9 mouse cellular contexts compared by ENCODE assay signal in the genomic region with DNA sequence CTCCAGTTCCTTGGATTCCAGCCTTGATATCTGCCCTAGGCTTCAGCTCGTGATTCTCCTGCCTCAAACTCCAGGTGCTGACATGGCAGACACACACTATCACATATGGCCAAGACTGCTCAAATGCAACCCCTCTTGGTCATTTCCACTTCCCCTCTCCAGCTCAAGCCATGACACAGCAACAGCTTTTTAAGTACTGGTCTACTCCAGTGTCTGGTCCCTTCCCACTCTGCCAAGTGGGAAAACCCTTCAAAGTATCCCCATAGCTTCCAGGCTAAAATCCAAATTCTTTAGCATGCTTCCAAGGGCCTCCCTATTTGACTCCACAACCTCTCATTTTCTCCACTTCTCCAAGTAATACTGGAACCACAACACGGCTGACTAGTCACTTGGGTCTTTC. TPM values are rescaled to one million over a fixed set of nuclear protein-coding genes. Genes with fewer than 3 reads are reported as not detected.
DNase-seq lines count a peak whose midpoint lies in the region; ATAC-seq and TF ChIP-seq lines count a peak whose summit lies in the region.
"Had no signal": no experiment of that assay in that cellular context is flagged by ENCODE, and none has a peak within 500 bp of the region (broad histone marks: within the 10 kb centered on the region; RNA-seq: fewer than 3 reads in every experiment).

No protein-coding gene starts in this region.

- in situ Hi-C loops in CH12.LX (cut with MboI; ENCODE audit: low pct_ligation_motif_present, low pct_unique_long_range_greater_than_20kb, low sequenced_read_pairs) = no loop called here

- no peak overlapping the region for H3K27ac ChIP-seq in CH12.LX (ENCODE audit: insufficient read depth, low read depth)
- H3K27ac ChIP-seq in heart, postnatal 0 days (ENCODE audit: low read depth) = peak overlapping the region; percentile 99
- peak overlapping the region; percentile 100 for H3K27ac ChIP-seq in macrophage

- H3K79me2 ChIP-seq in CH12.LX (replicated peaks; ENCODE audit: control insufficient read depth, extremely low read depth, insufficient read depth, poor library complexity, severe bottlenecking) (peaks cover 55% of the 10 kb centered on the region), macrophage (ENCODE audit: inconsistent target) (peaks cover 66% of the 10 kb centered on the region)

- H3K4me3 ChIP-seq in CH12.LX (replicated peaks in 1 of 3; ENCODE audit: low read depth in 2 of 3, low read length in 2 of 3, poor library complexity in 1 of 3) = peak overlapping the region; percentile 70 to 95 (median 88)
- H3K4me3 ChIP-seq in heart, postnatal 0 days (ENCODE audit: low read depth, low read length) = peak overlapping the region; percentile 96
- peak overlapping the region; percentile 100 for H3K4me3 ChIP-seq in macrophage (ENCODE audit: inconsistent target)

- dilution Hi-C loops in CH12.LX (cut with MboI; ENCODE audit: extremely low pct_ligation_motif_present, extremely low pct_unique_long_range_greater_than_20kb, low sequenced_read_pairs) = no loop called here

- H3K36me3 ChIP-seq in CH12.LX (replicated peaks in 1 of 2; ENCODE audit: control insufficient read depth in 1 of 2, insufficient read depth in 1 of 2, low read length in 1 of 2) (peaks cover 0 to 7% of the 10 kb centered on the region in 2 experiments), macrophage (ENCODE audit: inconsistent target) (no peaks in the 10 kb centered on the region)
- no peaks in the 10 kb centered on the region for H3K36me3 ChIP-seq in heart, postnatal 0 days (replicated peaks; ENCODE audit: control insufficient read depth, insufficient read depth, low read length)

- TF ChIP-seq RAD21 in CH12.LX (IDR thresholded peaks at IDR 0.05; ENCODE audit: low read depth, low read length) = no peak

- H3K9me3 ChIP-seq in CH12.LX (replicated peaks; ENCODE audit: low read length) = no peaks in the 10 kb centered on the region
- no peaks in the 10 kb centered on the region for H3K9me3 ChIP-seq in heart, postnatal 0 days (replicated peaks; ENCODE audit: control insufficient read depth, low read length)

- H3K4me2 ChIP-seq in CH12.LX (ENCODE audit: insufficient read depth, low read depth, poor library complexity, severe bottlenecking) = peak overlapping the region; percentile 83
- H3K4me2 ChIP-seq in heart, postnatal 0 days (ENCODE audit: low read depth, low read length) = peak overlapping the region; percentile 83

- no peak for TF ChIP-seq POLR2A in CH12.LX (IDR thresholded peaks at IDR 0.05; ENCODE audit: low read depth, low read length)

- H3K4me1 ChIP-seq in CH12.LX (ENCODE audit: control insufficient read depth in 1 of 2, insufficient read depth in 2 of 2) = peaks cover 0 to 51% of the 10 kb centered on the region in 2 experiments; a peak in 2 of 4 replicates
- peaks cover 37% of the 10 kb centered on the region for H3K4me1 ChIP-seq in heart, postnatal 0 days (ENCODE audit: control insufficient read depth, insufficient read depth)

- WGBS in heart, postnatal 0 days = 23% methylated on average over 2 of the region's 2 CpGs
- 0% methylated on average over 2 of the region's 2 CpGs for WGBS in macrophage (ENCODE audit: missing documents)

- TF ChIP-seq CTCF in CH12.LX (conservative IDR thresholded peaks at IDR 0.05 in 1 of 2, IDR thresholded peaks at IDR 0.05 in 1 of 2; ENCODE audit: low read depth in 2 of 2, low read length in 2 of 2) = no peak
- no peak for TF ChIP-seq CTCF in heart, postnatal 0 days (IDR thresholded peaks at IDR 0.05; ENCODE audit: low read depth)

- H3K27me3 ChIP-seq in CH12.LX (replicated peaks) = no peaks in the 10 kb centered on the region
- no peaks in the 10 kb centered on the region for H3K27me3 ChIP-seq in heart, postnatal 0 days (ENCODE audit: control insufficient read depth, insufficient read depth, low read length)

- H3K9ac ChIP-seq in CH12.LX (ENCODE audit: insufficient read depth, low read depth) = peak overlapping the region; percentile 83
- H3K9ac ChIP-seq in heart, postnatal 0 days (replicated peaks; ENCODE audit: low read depth, low read length) = no peak overlapping the region; the same call in 1 of the 2 replicates

- DNase-seq in heart, adult 11 months = peak; percentile 92
- no peak for DNase-seq in heart, postnatal 36 days
- DNase-seq in CH12.LX (ENCODE audit: extremely low read depth) = no peak
- no peak for DNase-seq in heart, postnatal 0 days (ENCODE audit: low spot score)
- DNase-seq in left cerebral cortex, adult 9 months (ENCODE audit: low spot score in 2 of 2) = no peak
- DNase-seq in right cerebral cortex, postnatal 4 days = no peak
- DNase-seq in adrenal gland, postnatal 36 days = no peak
- DNase-seq: cerebellum, adult 9-11 months had no signal

- no peak for ATAC-seq in heart, postnatal 0 days (ENCODE audit: insufficient read depth, low read depth)

- TF ChIP-seq EP300 in CH12.LX (IDR thresholded peaks at IDR 0.05; ENCODE audit: low read length) = no peak
- TF ChIP-seq EP300 in heart, postnatal 0 days (IDR thresholded peaks at IDR 0.05; ENCODE audit: low read depth) = no peak

- intact Hi-C loops in heart, postnatal 36 days (cut with DNase I) = no loop called here

TF ChIP-seq in CH12.LX, 34 proteins besides CTCF, POLR2A, EP300 and RAD21:
- TF ChIP-seq ETS1 (conservative IDR thresholded peaks at IDR 0.05; ENCODE audit: low read depth, low read length) (no peak), RCOR1 (conservative IDR thresholded peaks at IDR 0.05; ENCODE audit: low read depth, low read length) (no peak), SIN3A (IDR thresholded peaks at IDR 0.05; ENCODE audit: low read length) (no peak)
TF ChIP-seq in CH12.LX: peak in this region for 0.

RNA-seq across cellular contexts. Expression of a gene that starts 1.8 kb away (rescaled TPM):
- total RNA-seq in heart, postnatal 36 days (2021) = 10 to 100 TPM; 50.6 to 56.1 TPM
- total RNA-seq in CH12.LX (2012; rRNA removed) = 118 and 128 TPM in 2 replicates
- total RNA-seq in CH12.LX (2014; rRNA removed) = 159 TPM in 2 replicates
- 163 and 195 TPM in 2 replicates for polyA plus RNA-seq in CH12.LX (2012; ENCODE audit: insufficient read length, low read depth)
- 59.6 and 73.0 TPM in 2 replicates for total RNA-seq in heart, postnatal 0 days (2014; rRNA removed; ENCODE audit: low replicate concordance)
- polyA plus RNA-seq in heart, postnatal 0 days (2015; fragmentation: Nextera tagmentation; extraction: Ambion mirVana) = 20.6 and 22.4 TPM in 2 replicates
- total RNA-seq in macrophage (2018; cell fraction: chromatin; rRNA removed) = 100 to 1,000 TPM; 120 to 324 (median 283) TPM
- total RNA-seq in macrophage (2018; cell fraction: cytosol; rRNA removed) = 100 to 1,000 TPM; 401 to 516 (median 457) TPM
- 100 to 1,000 TPM; 151 to 403 (median 238) TPM for total RNA-seq in macrophage (2018; cell fraction: nucleus; rRNA removed)
- polyA plus RNA-seq in macrophage (2018) = 402 to 842 TPM (median 678 TPM) in 3 replicates
- 100 to 1,000 TPM; 139 to 163 TPM for total RNA-seq in adrenal gland, postnatal 36 days (2021)

RNA-seq across cellular contexts. Expression of a gene that starts 48.0 kb away (rescaled TPM):
- 10 to 100 TPM; 41.5 to 44.5 TPM for total RNA-seq in heart, postnatal 36 days (2021)
- total RNA-seq in CH12.LX (2012; rRNA removed) = 23.7 and 23.8 TPM in 2 replicates
- 23.9 and 24.2 TPM in 2 replicates for total RNA-seq in CH12.LX (2014; rRNA removed)
- 30.7 TPM in 2 replicates for polyA plus RNA-seq in CH12.LX (2012; ENCODE audit: insufficient read length, low read depth)
- 30.0 and 37.8 TPM in 2 replicates for total RNA-seq in heart, postnatal 0 days (2014; rRNA removed; ENCODE audit: low replicate concordance)
- polyA plus RNA-seq in heart, postnatal 0 days (2015; fragmentation: Nextera tagmentation; extraction: Ambion mirVana) = 42.9 and 45.2 TPM in 2 replicates
- 100 to 1,000 TPM in 3 of 26 experiments, 10 to 100 TPM in 23; 14.0 to 115 (median 57.6) TPM for total RNA-seq in macrophage (2018; cell fraction: chromatin; rRNA removed)
- total RNA-seq in macrophage (2018; cell fraction: cytosol; rRNA removed) = 100 to 1,000 TPM in 3 of 26 experiments, 10 to 100 TPM in 23; 67.6 to 105 (median 84.7) TPM
- total RNA-seq in macrophage (2018; cell fraction: nucleus; rRNA removed) = 100 to 1,000 TPM in 5 of 26 experiments, 10 to 100 TPM in 21; 24.1 to 159 (median 86.1) TPM
- 97.1 to 164 TPM (median 112 TPM) in 3 replicates for polyA plus RNA-seq in macrophage (2018)
- 10 to 100 TPM; 65.3 to 82.9 TPM for total RNA-seq in adrenal gland, postnatal 36 days (2021)
